Mouse (Mus musculus): ENCODE data around the gene Camk1d.

- TF ChIP-seq TAL1 (conservative IDR thresholded peaks at IDR 0.05; ENCODE audit: low read depth, low read length) (no peak), POLR2AphosphoS5 (IDR thresholded peaks at IDR 0.05; ENCODE audit: insufficient replicate concordance, low read depth, low read length) (no peak), GATA1 (IDR thresholded peaks at IDR 0.05; ENCODE audit: borderline replicate concordance, low read length) (no peak), CTCF (IDR thresholded peaks at IDR 0.05; ENCODE audit: low read depth, low read length) (no peak)
These were observed 464.3 kb downstream of the Camk1d start for GRCm38 (mm10) chr2:5249969-5250368.
